Mouse (Mus musculus): ENCODE data around the gene Hspa1a.

- TF ChIP-seq CTCF (IDR thresholded peaks at IDR 0.05; ENCODE audit: low read depth, low read length) (no peak), GATA1 (IDR thresholded peaks at IDR 0.05; ENCODE audit: borderline replicate concordance, low read length) (no peak)
These were observed 10.4 kb upstream of the Hspa1a start for GRCm38 (mm10) chr17:34982328-34982727.
